29 mouse cellular contexts compared by ENCODE assay signal in genomic region chr11:96058309-96058708, GRCm38 (mm10). TPM values are rescaled to one million over a fixed set of nuclear protein-coding genes. Genes with fewer than 3 reads are reported as not detected.
A peak's percentile ranks its signal among the peaks of the same experiment; 100 is the strongest.
DNase-seq lines count a peak whose midpoint lies in the region; ATAC-seq lines count a peak whose summit lies in the region.
"Had no signal": no experiment of that assay in that cellular context is flagged by ENCODE, and none has a peak within 500 bp of the region (broad histone marks: within the 10 kb centered on the region; RNA-seq: fewer than 3 reads in every experiment).

No protein-coding gene starts in this region.

- peak; percentile 41 for DNase-seq in CD4-positive helper T cell, adult 2 months (ENCODE audit: low read depth, low spot score)
- DNase-seq in heart, postnatal 4 days: no peak
- no peak for DNase-seq in cerebellum, adult 11-12 months
- no peak for DNase-seq in heart, adult 9 months (ENCODE audit: low spot score in 2 of 2)
- DNase-seq: adrenal gland, adult 2 months; adrenal gland, postnatal 10 days; adrenal gland, postnatal 25 days; B cell, adult 2 months; cerebellum, adult 11 months; cerebellum, adult 2 months; cerebellum, adult 9-10 months; cerebellum, postnatal 14 days; cerebellum, postnatal 36 days; embryo, embryonic 11 days; forebrain, postnatal 0 days had no signal

- peak; percentile 87 for ATAC-seq in CD4-positive, CD25-positive, alpha-beta regulatory T cell, adult 4 months
- peak; percentile 80 for ATAC-seq in activated CD4-positive, CD25-positive, alpha-beta regulatory T cell, adult 4 months
- ATAC-seq in inflammation-experienced regulatory T-cells, adult 6 months: peak; percentile 88
- ATAC-seq in erythroblast, adult 5-6 weeks (replicated peaks; ENCODE audit: low FRiP score, poor library complexity, severe bottlenecking): no peak
- ATAC-seq: forebrain, embryonic 13.5 days; forebrain, embryonic 15.5 days; forebrain, postnatal 0 days; Patski had no signal

RNA-seq across cellular contexts. Expression of gene Ube2z, which starts 6.9 kb away (rescaled TPM):
- 10 to 100 TPM in 1 of 2 experiments, 1 to 10 TPM in 1; 7.9 to 10.0 TPM for polyA plus RNA-seq in CD4-positive, CD25-positive, alpha-beta regulatory T cell, adult 4 months (2017; shearing (Covaris generic))
- polyA plus RNA-seq in activated CD4-positive, CD25-positive, alpha-beta regulatory T cell, adult 4 months (2017; shearing (Covaris generic)): 1 to 10 TPM; 8.5 to 9.1 TPM
- polyA plus RNA-seq in inflammation-experienced regulatory T-cells, adult 6 months (2017; shearing (Covaris generic)): 10 to 100 TPM in 2 of 3 experiments, 1 to 10 TPM in 1; 9.6 to 13.1 (median 10.4) TPM
- 7.1 TPM in 2 replicates for total RNA-seq in erythroblast, adult 5-6 weeks (2015; ENCODE audit: low replicate concordance)
- 9.2 and 10.3 TPM in 2 replicates for total RNA-seq in erythroblast, adult 5-6 weeks (2017; ENCODE audit: low replicate concordance)
- total RNA-seq in heart, postnatal 4 days (2021): 10 to 100 TPM; 47.4 to 48.3 TPM

RNA-seq across cellular contexts. Expression of gene Atp5g1, which starts 17.2 kb away (rescaled TPM):
- polyA plus RNA-seq in CD4-positive, CD25-positive, alpha-beta regulatory T cell, adult 4 months (2017; shearing (Covaris generic)): 100 to 1,000 TPM; 289 to 328 TPM
- 100 to 1,000 TPM; 362 to 459 TPM for polyA plus RNA-seq in activated CD4-positive, CD25-positive, alpha-beta regulatory T cell, adult 4 months (2017; shearing (Covaris generic))
- polyA plus RNA-seq in inflammation-experienced regulatory T-cells, adult 6 months (2017; shearing (Covaris generic)): 100 to 1,000 TPM; 336 to 391 (median 363) TPM
- 127 and 128 TPM in 2 replicates for total RNA-seq in erythroblast, adult 5-6 weeks (2015; ENCODE audit: low replicate concordance)
- total RNA-seq in erythroblast, adult 5-6 weeks (2017; ENCODE audit: low replicate concordance): 4.8 and 21.7 TPM in 2 replicates
- 1,000 to 10,000 TPM; 2,269 to 2,363 TPM for total RNA-seq in heart, postnatal 4 days (2021)

RNA-seq across cellular contexts. Expression of gene Snf8, which starts 23.6 kb away (rescaled TPM):
- polyA plus RNA-seq in CD4-positive, CD25-positive, alpha-beta regulatory T cell, adult 4 months (2017; shearing (Covaris generic)): 10 to 100 TPM; 32.8 to 42.6 TPM
- polyA plus RNA-seq in activated CD4-positive, CD25-positive, alpha-beta regulatory T cell, adult 4 months (2017; shearing (Covaris generic)): 10 to 100 TPM; 39.3 to 54.1 TPM
- 10 to 100 TPM; 37.7 to 51.2 (median 42.6) TPM for polyA plus RNA-seq in inflammation-experienced regulatory T-cells, adult 6 months (2017; shearing (Covaris generic))
- total RNA-seq in erythroblast, adult 5-6 weeks (2015; ENCODE audit: low replicate concordance): 25.7 and 27.9 TPM in 2 replicates
- 11.3 and 37.1 TPM in 2 replicates for total RNA-seq in erythroblast, adult 5-6 weeks (2017; ENCODE audit: low replicate concordance)
- total RNA-seq in heart, postnatal 4 days (2021): 10 to 100 TPM; 60.9 to 62.7 TPM

RNA-seq across cellular contexts. Expression of gene Gip, which starts 34.0 kb away (rescaled TPM):
- not detected for polyA plus RNA-seq in CD4-positive, CD25-positive, alpha-beta regulatory T cell, adult 4 months (2017; shearing (Covaris generic))
- polyA plus RNA-seq in activated CD4-positive, CD25-positive, alpha-beta regulatory T cell, adult 4 months (2017; shearing (Covaris generic)): not detected
- not detected for polyA plus RNA-seq in inflammation-experienced regulatory T-cells, adult 6 months (2017; shearing (Covaris generic))
- not detected in 2 replicates for total RNA-seq in erythroblast, adult 5-6 weeks (2015; ENCODE audit: low replicate concordance)
- not detected in 2 replicates for total RNA-seq in erythroblast, adult 5-6 weeks (2017; ENCODE audit: low replicate concordance)
- not detected for total RNA-seq in heart, postnatal 4 days (2021)
- total RNA-seq: adrenal gland, adult 2 months; adrenal gland, postnatal 10 days; adrenal gland, postnatal 25 days; adrenal gland, postnatal 4 days; common myeloid progenitor, adult 5-6 weeks; forebrain, postnatal 0 days; G1E had no signal
- polyA plus RNA-seq: adrenal gland, adult 2 months; brain, embryonic 14.5 days; cerebellum, adult 2 months; embryonic facial prominence, embryonic 13.5 days; embryonic facial prominence, embryonic 15.5 days; forebrain, embryonic 11.5 days; forebrain, embryonic 13.5 days; forebrain, embryonic 15.5 days; forebrain, postnatal 0 days; G1E; Patski had no signal

RNA-seq across cellular contexts. Expression of gene Igf2bp1, which starts 52.6 kb away (rescaled TPM):
- not detected for polyA plus RNA-seq in CD4-positive, CD25-positive, alpha-beta regulatory T cell, adult 4 months (2017; shearing (Covaris generic))
- under 1 TPM in 1 of 2 experiments, not detected in 1; 0.24 TPM for polyA plus RNA-seq in activated CD4-positive, CD25-positive, alpha-beta regulatory T cell, adult 4 months (2017; shearing (Covaris generic))
- polyA plus RNA-seq in inflammation-experienced regulatory T-cells, adult 6 months (2017; shearing (Covaris generic)): not detected
- not detected in 2 replicates for total RNA-seq in erythroblast, adult 5-6 weeks (2015; ENCODE audit: low replicate concordance)
- total RNA-seq in erythroblast, adult 5-6 weeks (2017; ENCODE audit: low replicate concordance): not detected in 2 replicates
- total RNA-seq in heart, postnatal 4 days (2021): 10 to 100 TPM in 1 of 2 experiments, 1 to 10 TPM in 1; 6.3 to 10.6 TPM
- total RNA-seq: common myeloid progenitor, adult 5-6 weeks had no signal
- polyA plus RNA-seq: cerebellum, adult 2 months had no signal
